9 mouse cellular contexts compared by ENCODE assay signal in genomic region chr10:107752351-107753143, GRCm38 (mm10). TPM values are rescaled to one million over a fixed set of nuclear protein-coding genes. Genes with fewer than 3 reads are reported as not detected.
DNase-seq lines count a peak whose midpoint lies in the region; ATAC-seq and TF ChIP-seq lines count a peak whose summit lies in the region.
"Had no signal": no experiment of that assay in that cellular context is flagged by ENCODE, and none has a peak within 500 bp of the region (broad histone marks: within the 10 kb centered on the region; RNA-seq: fewer than 3 reads in every experiment).

No protein-coding gene starts in this region.

- no peaks in the 10 kb centered on the region for H3K9me3 ChIP-seq in lung, postnatal 0 days (ENCODE audit: low read length)
- H3K9me3 ChIP-seq in heart, postnatal 0 days (replicated peaks; ENCODE audit: control insufficient read depth, low read length), result no peaks in the 10 kb centered on the region
- no peaks in the 10 kb centered on the region for H3K9me3 ChIP-seq in neural tube, embryonic 14.5 days (ENCODE audit: control insufficient read depth, low read length)
- H3K9me3 ChIP-seq: liver, embryonic 13.5 days had no signal

- TF ChIP-seq CTCF in lung, postnatal 0 days (IDR thresholded peaks at IDR 0.05), result no peak
- TF ChIP-seq CTCF in heart, postnatal 0 days (IDR thresholded peaks at IDR 0.05; ENCODE audit: low read depth), result no peak
- TF ChIP-seq CTCF in left cerebral cortex, adult 2 months (IDR thresholded peaks at IDR 0.05), result no peak

- no peaks in the 10 kb centered on the region; the same call in 1 of the 2 replicates for H3K4me1 ChIP-seq in lung, postnatal 0 days (ENCODE audit: insufficient read depth, low read depth, low read length)
- no peaks in the 10 kb centered on the region for H3K4me1 ChIP-seq in heart, postnatal 0 days (ENCODE audit: control insufficient read depth, insufficient read depth)
- H3K4me1 ChIP-seq in neural tube, embryonic 14.5 days (ENCODE audit: control insufficient read depth, insufficient read depth, low read length), result no peaks in the 10 kb centered on the region
- H3K4me1 ChIP-seq: liver, embryonic 13.5 days had no signal

- no peak for TF ChIP-seq EP300 in lung, postnatal 0 days (IDR thresholded peaks at IDR 0.05)
- TF ChIP-seq EP300 in heart, postnatal 0 days (IDR thresholded peaks at IDR 0.05; ENCODE audit: low read depth), result no peak

- intact Hi-C loops in left cerebral cortex, adult 2 months (cut with DNase I), result loop anchor here (1.0 kb wide), 1 partner anchor 14 kb away; no protein-coding TSS in a partner anchor

- no peak overlapping the region for H3K9ac ChIP-seq in lung, postnatal 0 days (replicated peaks; ENCODE audit: low read depth)
- no peak overlapping the region for H3K9ac ChIP-seq in heart, postnatal 0 days (replicated peaks; ENCODE audit: low read depth, low read length)
- no peak overlapping the region for H3K9ac ChIP-seq in neural tube, embryonic 14.5 days (replicated peaks; ENCODE audit: low read depth, low read length)
- H3K9ac ChIP-seq: liver, embryonic 13.5 days had no signal

- H3K27me3 ChIP-seq in lung, postnatal 0 days (replicated peaks; ENCODE audit: insufficient read depth, low read length), result no peaks in the 10 kb centered on the region
- H3K27me3 ChIP-seq in heart, postnatal 0 days (ENCODE audit: control insufficient read depth, insufficient read depth, low read length), result no peaks in the 10 kb centered on the region
- H3K27me3 ChIP-seq in neural tube, embryonic 14.5 days (ENCODE audit: control insufficient read depth, insufficient read depth, low read length), result no peaks in the 10 kb centered on the region
- H3K27me3 ChIP-seq: liver, embryonic 13.5 days had no signal

- no peak overlapping the region for H3K27ac ChIP-seq in lung, postnatal 0 days (ENCODE audit: low read length)
- no peak overlapping the region for H3K27ac ChIP-seq in heart, postnatal 0 days (ENCODE audit: low read depth)
- peak overlapping the region; percentile 38; the same call in 1 of the 2 replicates for H3K27ac ChIP-seq in left cerebral cortex, adult 2 months
- no peak overlapping the region for H3K27ac ChIP-seq in neural tube, embryonic 14.5 days (ENCODE audit: low read depth, low read length)
- H3K27ac ChIP-seq: liver, embryonic 13.5 days had no signal

- peak; percentile 11 for DNase-seq in lung, postnatal 0 days (ENCODE audit: low spot score)
- no peak for DNase-seq in lung, postnatal 4 days
- peak; percentile 7 for DNase-seq in heart, postnatal 0 days (ENCODE audit: low spot score)
- DNase-seq in left cerebral cortex, adult 2 months (ENCODE audit: extremely low spot score in 1 of 2, low spot score in 2 of 2), result peak; percentile 67 to 75
- DNase-seq in cerebellum, adult 9-11 months, result no peak
- DNase-seq in thymus, adult 18-20 months, result no peak
- no peak for DNase-seq in thymus, postnatal 4 days
- DNase-seq: liver, embryonic 13.5 days had no signal

- no peaks in the 10 kb centered on the region for H3K36me3 ChIP-seq in lung, postnatal 0 days (ENCODE audit: insufficient read depth, low read length)
- no peaks in the 10 kb centered on the region for H3K36me3 ChIP-seq in heart, postnatal 0 days (replicated peaks; ENCODE audit: control insufficient read depth, insufficient read depth, low read length)
- no peaks in the 10 kb centered on the region for H3K36me3 ChIP-seq in neural tube, embryonic 14.5 days (ENCODE audit: control insufficient read depth, insufficient read depth, low read length)
- H3K36me3 ChIP-seq: liver, embryonic 13.5 days had no signal

- 25% methylated on average over 15 of the region's 15 CpGs for WGBS in lung, postnatal 0 days
- WGBS in heart, postnatal 0 days, result 31% methylated on average over 14 of the region's 15 CpGs
- 18% methylated on average over 15 of the region's 15 CpGs for whole genome bisulfite sequencing in neural tube, embryonic 14.5 days

- H3K4me3 ChIP-seq in lung, postnatal 0 days (ENCODE audit: low read depth, low read length), result no peak overlapping the region
- H3K4me3 ChIP-seq in heart, postnatal 0 days (ENCODE audit: low read depth, low read length), result peak overlapping the region; percentile 21; the same call in 1 of the 2 replicates
- H3K4me3 ChIP-seq in left cerebral cortex, adult 2 months, result no peak overlapping the region
- H3K4me3 ChIP-seq in neural tube, embryonic 14.5 days (ENCODE audit: low read depth, low read length), result no peak overlapping the region
- H3K4me3 ChIP-seq: liver, embryonic 13.5 days had no signal

- no peak for ATAC-seq in lung, postnatal 0 days
- ATAC-seq in heart, postnatal 0 days (ENCODE audit: insufficient read depth, low read depth), result peak; percentile 39; the same call in 1 of the 2 replicates
- ATAC-seq in neural tube, embryonic 14.5 days (ENCODE audit: low read depth), result peak; percentile 80

- peak overlapping the region; percentile 34 for H3K4me2 ChIP-seq in lung, postnatal 0 days (replicated peaks; ENCODE audit: low read depth, low read length)
- H3K4me2 ChIP-seq in heart, postnatal 0 days (ENCODE audit: low read depth, low read length), result peak overlapping the region; percentile 49
- peak overlapping the region; percentile 14; the same call in 1 of the 2 replicates for H3K4me2 ChIP-seq in neural tube, embryonic 14.5 days (ENCODE audit: low read depth, low read length)
- H3K4me2 ChIP-seq: liver, embryonic 13.5 days had no signal

RNA-seq across cellular contexts. Expression of gene Ptprq, which starts 32.7 kb away (rescaled TPM):
- 0.07 TPM in 2 replicates for polyA plus RNA-seq in lung, postnatal 0 days (2015; fragmentation: Nextera tagmentation; extraction: Ambion mirVana)
- 0.08 and 0.11 TPM in 2 replicates for total RNA-seq in heart, postnatal 0 days (2014; rRNA removed; ENCODE audit: low replicate concordance)
- polyA plus RNA-seq in heart, postnatal 0 days (2015; fragmentation: Nextera tagmentation; extraction: Ambion mirVana), result 0.01 TPM in 1 of 2 replicates, not detected in the other
- under 1 TPM; 0.05 to 0.09 TPM for total RNA-seq in left cerebral cortex, adult 2 months (2021)
- polyA plus RNA-seq in neural tube, embryonic 14.5 days (2014; fragmentation: Nextera tagmentation; extraction: Ambion mirVana), result 0.19 and 0.21 TPM in 2 replicates
- polyA plus RNA-seq: liver, embryonic 13.5 days had no signal

Comparison
In these comparisons a context has a peak if more than half of its experiments do, and no peak if none do; other contexts are left out.
1. DNase-seq: peak in lung, postnatal 0 days (single experiment), heart, postnatal 0 days (single experiment) and left cerebral cortex, adult 2 months (2 of 2); none in lung, postnatal 4 days (0 of 2), cerebellum, adult 9-11 months (single experiment), thymus, adult 18-20 months (0 of 2) and thymus, postnatal 4 days (single experiment).
2. Peak in every context shown above with its lines, with median percentiles within 50 percentile points of each other: H3K4me2 ChIP-seq.